Mouse (Mus musculus) midbrain, embryonic 13.5 days (tissue): ENCODE data around the gene Jag2. TPM values are rescaled to one million over a fixed set of nuclear protein-coding genes. Genes with fewer than 3 reads are reported as not detected.

Experiments used
- ATAC-seq: fragments of 200-750 bp; cut with Nextera tagmentation; 2 replicates; pipeline ENCODE4 v1.8.0; 2017; ENCODE audit warnings: mild to moderate bottlenecking, moderate TSS enrichment, moderate library complexity
- H3K27ac ChIP-seq: fragments of 300-500 bp; sonication (generic); 2 replicates; pipeline ENCODE4 v1.5.1; 2015; ENCODE audit warnings: inconsistent platforms, mild to moderate bottlenecking, moderate library complexity
- H3K27me3 ChIP-seq: fragments of 300-500 bp; sonication (generic); 2 replicates; pipeline ENCODE4 v1.6.1; 2015; ENCODE audit warnings: mild to moderate bottlenecking, inconsistent platforms
- H3K36me3 ChIP-seq: fragments of 300-500 bp; sonication (generic); 2 replicates; pipeline ENCODE4 v1.6.1; 2015; ENCODE audit warnings: mild to moderate bottlenecking, inconsistent platforms
- H3K4me1 ChIP-seq: fragments of 300-500 bp; sonication (generic); replicated peaks from 2 replicates; pipeline ENCODE4 v1.6.1; 2015; ENCODE audit warnings: inconsistent platforms
- H3K4me2 ChIP-seq: fragments of 300-500 bp; sonication (generic); replicated peaks from 2 replicates; pipeline ENCODE4 v1.6.1; 2015; ENCODE audit warnings: moderate library complexity, mild to moderate bottlenecking, inconsistent platforms
- H3K4me3 ChIP-seq: fragments of 300-500 bp; sonication (generic); replicated peaks from 2 replicates; pipeline ENCODE4 v1.5.1; 2015; ENCODE audit warnings: mild to moderate bottlenecking, inconsistent platforms
- H3K9ac ChIP-seq: fragments of 300-500 bp; sonication (generic); replicated peaks from 2 replicates; pipeline ENCODE4 v1.6.1; 2015; ENCODE audit warnings: mild to moderate bottlenecking, inconsistent platforms
- H3K9me3 ChIP-seq: fragments of 300-500 bp; sonication (generic); 2 replicates; pipeline ENCODE4 v1.6.1; 2016; ENCODE audit warnings: mild to moderate bottlenecking, inconsistent platforms
- WGBS: fragments of 180-500 bp; shearing (Covaris S2); methylation state at CpG from one replicate; pipeline ENCODE4 v1.1.7; 2015; 5-methylcytosine and 5-hydroxymethylcytosine counted together
- polyA plus RNA-seq: library from polyadenylated mRNA; unstranded; fragments of >200 nt; fragmentation: Nextera tagmentation; extraction: Ambion mirVana; gene quantifications from 2 replicates; pipeline ENCODE4 v1.2.1, GENCODE M21; 2015

The Jag2 gene
- polyA plus RNA-seq, 1 experiment from 2014 or later: 10.5 TPM

DNA sequence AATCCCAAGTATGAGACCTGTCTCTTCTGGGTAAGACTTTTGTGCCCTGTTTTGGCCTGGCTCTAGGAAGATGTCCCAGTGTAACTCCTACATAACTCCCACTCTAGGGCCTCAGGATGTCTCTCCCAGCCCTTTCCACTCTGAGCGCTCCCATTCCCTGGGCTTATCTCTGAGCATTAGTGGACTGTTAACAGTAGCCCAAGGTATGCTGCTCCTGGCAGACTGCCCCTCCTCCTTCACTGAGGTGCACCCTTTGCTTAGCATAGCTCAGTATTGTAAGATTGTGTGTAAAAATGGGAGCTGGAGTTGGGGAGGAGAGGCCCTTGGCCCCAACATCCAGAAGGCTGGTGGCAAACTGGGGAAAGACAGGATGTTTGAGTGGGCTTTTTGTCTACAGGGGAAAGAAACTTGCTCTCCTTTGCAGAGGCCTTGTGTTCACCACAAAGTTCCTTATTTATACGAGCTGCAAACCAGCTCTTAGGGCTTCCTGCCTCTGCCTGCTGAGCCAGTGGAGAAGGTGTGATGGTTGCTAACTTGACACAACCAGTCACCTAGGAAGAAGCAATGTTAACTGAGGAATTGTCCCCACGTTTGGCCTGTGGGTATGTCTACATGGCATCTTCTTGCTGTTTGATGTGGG is 23.5 kb upstream of the Jag2 start:
- Histone ChIP-seq H3K27me3 (no peaks in the 10 kb centered on the region), H3K4me1 (peaks cover 26% of the 10 kb centered on the region), H3K36me3 (no peaks in the 10 kb centered on the region), H3K27ac (no peak overlapping the region), H3K4me3 (no peak overlapping the region), H3K9ac (no peak overlapping the region), H3K9me3 (no peaks in the 10 kb centered on the region), H3K4me2 (no peak overlapping the region)
- WGBS: 88% methylated on average over 3 of the region's 3 CpGs
- no peak for ATAC-seq

DNA sequence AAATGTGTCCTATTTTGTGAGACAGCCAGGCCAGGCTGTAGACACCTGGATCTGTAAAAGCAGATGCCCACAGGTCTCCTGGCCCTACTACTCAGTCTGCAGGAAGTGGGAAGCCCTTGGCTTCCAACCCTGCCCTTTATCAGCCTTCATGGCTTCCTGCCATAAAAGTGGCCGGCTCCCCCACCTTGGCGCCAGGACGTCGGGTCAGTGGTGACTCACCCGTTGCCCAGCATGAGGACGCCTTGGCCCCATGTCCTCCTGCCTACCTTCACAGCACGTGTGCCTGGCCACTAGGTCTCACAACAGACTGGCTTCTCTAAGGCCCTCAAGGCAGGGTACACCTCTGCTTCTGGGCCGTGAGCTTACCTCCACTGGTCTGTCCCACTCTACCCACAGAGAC is 22.9 kb upstream of the Jag2 start:
- H3K4me3 ChIP-seq: no peak overlapping the region
- no peak overlapping the region for H3K27ac ChIP-seq
- no peaks in the 10 kb centered on the region for H3K9me3 ChIP-seq
- H3K4me2 ChIP-seq: no peak overlapping the region
- ATAC-seq: no peak
- H3K4me1 ChIP-seq: peaks cover 26% of the 10 kb centered on the region
- no peaks in the 10 kb centered on the region for H3K27me3 ChIP-seq
- H3K9ac ChIP-seq: no peak overlapping the region
- WGBS: 78% methylated on average over 8 of the region's 8 CpGs
- H3K36me3 ChIP-seq: no peaks in the 10 kb centered on the region

GRCm38 (mm10) chr12:112951150-112951842 is 21.7 kb upstream of the Jag2 start:
- peak overlapping the region; percentile 91 for H3K27ac ChIP-seq
- peaks cover 26% of the 10 kb centered on the region for H3K4me1 ChIP-seq
- 25% methylated on average over 7 of the region's 7 CpGs for WGBS
- H3K9ac ChIP-seq: peak overlapping the region; percentile 82
- no peaks in the 10 kb centered on the region for H3K9me3 ChIP-seq
- no peak for ATAC-seq
- no peak overlapping the region; the same call in 1 of the 2 replicates for H3K4me3 ChIP-seq
- peak overlapping the region; percentile 80 for H3K4me2 ChIP-seq
- H3K36me3 ChIP-seq: no peaks in the 10 kb centered on the region
- no peaks in the 10 kb centered on the region for H3K27me3 ChIP-seq

DNA sequence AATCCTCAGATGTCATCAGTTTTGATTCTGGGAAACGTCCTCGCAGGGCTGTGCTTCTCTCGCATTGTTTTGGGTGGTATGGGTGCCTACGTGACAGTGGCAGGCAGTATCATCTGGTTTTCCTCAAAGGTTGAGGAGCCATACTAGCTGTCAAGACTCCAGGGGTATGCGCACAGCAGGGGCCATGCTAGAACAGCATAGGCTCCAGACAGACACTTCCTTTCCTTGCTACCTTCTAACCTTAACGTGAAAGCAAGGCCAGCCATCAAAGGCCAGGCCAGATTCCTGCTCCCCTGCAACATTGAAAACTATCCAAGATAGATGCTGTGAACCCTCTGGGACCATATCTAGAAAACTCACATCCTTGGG is 21.2 kb upstream of the Jag2 start:
- Histone ChIP-seq H3K27me3 (no peaks in the 10 kb centered on the region), H3K27ac (peak overlapping the region; percentile 91), H3K4me3 (peak overlapping the region; percentile 52), H3K9me3 (no peaks in the 10 kb centered on the region), H3K4me1 (peaks cover 26% of the 10 kb centered on the region), H3K4me2 (peak overlapping the region; percentile 80), H3K36me3 (no peaks in the 10 kb centered on the region), H3K9ac (peak overlapping the region; percentile 82)
- 8% methylated on average over 6 of the region's 6 CpGs for WGBS
- ATAC-seq: peak; percentile 44

- peak; percentile 89 for ATAC-seq
- H3K9me3 ChIP-seq: no peaks in the 10 kb centered on the region
- peak overlapping the region; percentile 52 for H3K4me3 ChIP-seq
- peak overlapping the region; percentile 91 for H3K27ac ChIP-seq
- H3K36me3 ChIP-seq: no peaks in the 10 kb centered on the region
- H3K4me2 ChIP-seq: peak overlapping the region; percentile 80
- peak overlapping the region; percentile 82 for H3K9ac ChIP-seq
- H3K4me1 ChIP-seq: peaks cover 26% of the 10 kb centered on the region
- WGBS: under 1% methylated on average over 58 of the region's 58 CpGs
- no peaks in the 10 kb centered on the region for H3K27me3 ChIP-seq
Observed at GRCm38 (mm10) chr12:112950040-112950760, 20.6 kb upstream of the Jag2 start.

DNA sequence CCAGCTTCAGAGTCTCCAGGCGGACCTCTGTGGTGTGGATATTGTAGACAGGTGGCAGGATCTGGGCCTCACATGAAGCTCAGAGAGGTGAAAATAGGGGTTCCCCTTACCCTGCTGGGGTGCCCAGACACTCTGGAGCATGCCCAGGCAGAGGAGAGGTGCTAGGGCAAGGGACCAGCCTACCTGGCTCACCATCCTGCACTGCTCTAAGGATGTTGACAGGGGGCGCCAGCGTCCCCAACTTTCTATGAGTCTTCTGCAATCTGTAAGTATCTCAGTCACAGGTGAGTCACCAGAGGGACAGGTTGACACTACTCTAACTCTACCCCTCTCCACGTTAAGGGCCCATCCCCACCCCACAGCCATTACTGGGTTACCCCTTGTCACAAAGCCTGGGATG is 17.7 kb upstream of the Jag2 start:
- peaks cover 28% of the 10 kb centered on the region for H3K4me1 ChIP-seq
- WGBS: 29% methylated on average over 4 of the region's 4 CpGs
- no peak overlapping the region for H3K4me2 ChIP-seq
- no peaks in the 10 kb centered on the region for H3K9me3 ChIP-seq
- no peaks in the 10 kb centered on the region for H3K36me3 ChIP-seq
- H3K27ac ChIP-seq: no peak overlapping the region
- no peak overlapping the region for H3K4me3 ChIP-seq
- no peak for ATAC-seq
- no peaks in the 10 kb centered on the region for H3K27me3 ChIP-seq
- H3K9ac ChIP-seq: no peak overlapping the region

DNA sequence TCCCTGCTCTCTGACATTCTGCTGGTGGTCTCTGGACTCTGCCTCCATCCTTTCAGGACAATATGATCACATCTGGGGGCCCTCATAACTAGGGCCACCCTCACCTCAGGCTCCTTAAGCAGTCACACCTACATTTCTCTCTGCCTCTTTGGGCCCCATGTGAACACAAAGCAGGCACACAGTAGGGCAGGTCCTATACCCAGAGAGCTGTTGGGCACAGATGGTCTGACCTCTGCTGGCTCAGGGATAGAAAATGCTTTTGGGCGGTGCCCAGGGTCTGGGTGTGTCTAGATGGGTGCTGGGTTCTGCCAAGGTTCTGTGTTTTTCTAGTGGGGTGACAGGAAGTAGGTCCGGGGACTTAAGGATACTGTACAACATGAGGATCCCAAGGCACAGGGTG is 14.1 kb upstream of the Jag2 start:
- 90% methylated on average over 2 of the region's 2 CpGs for WGBS
- H3K36me3 ChIP-seq: no peaks in the 10 kb centered on the region

DNA sequence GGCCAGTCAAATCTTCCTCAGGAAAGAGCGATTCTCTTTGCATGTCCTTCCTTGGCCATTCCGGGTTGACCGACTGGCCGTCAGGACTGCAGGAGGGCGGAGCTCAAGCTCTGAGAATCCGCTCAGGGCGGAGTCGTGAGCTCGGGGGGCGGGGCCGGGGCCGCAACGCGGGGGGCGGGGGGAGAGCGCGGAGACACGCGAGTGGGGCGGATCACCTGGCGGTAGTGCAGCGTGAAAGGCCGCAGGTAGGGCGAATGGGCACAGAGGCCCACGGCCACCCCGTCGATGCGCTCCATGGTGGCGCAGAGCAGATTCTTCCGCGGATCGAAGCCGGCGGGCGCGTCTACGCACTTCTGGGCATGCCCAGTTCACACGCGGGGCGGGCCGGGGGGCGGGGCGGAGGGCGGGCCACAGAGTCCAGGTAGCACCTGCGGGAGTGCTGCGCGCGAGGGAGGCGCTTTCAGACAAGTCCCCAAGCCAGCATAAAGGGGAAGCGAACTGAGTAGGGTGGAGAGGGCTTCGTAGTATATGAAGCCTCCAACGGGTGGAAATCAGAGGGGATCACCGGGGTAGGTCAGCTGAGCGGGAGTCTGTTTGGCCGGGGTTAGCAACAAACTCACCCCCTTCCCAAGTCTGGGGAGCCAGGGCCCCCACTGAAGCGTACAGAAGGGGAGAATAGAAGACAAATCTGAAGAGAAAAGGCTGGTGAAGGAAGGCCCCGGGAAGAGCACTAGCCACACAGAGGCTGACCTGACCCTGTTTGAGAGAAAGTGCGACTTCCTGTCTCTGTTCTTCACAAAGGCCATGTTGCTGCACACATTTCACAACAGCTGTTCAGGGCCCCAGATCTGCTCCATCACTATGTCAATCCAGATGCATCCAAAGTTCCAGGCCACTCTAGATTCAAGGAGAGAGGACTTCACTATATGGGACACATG is 12.5 kb upstream of the Jag2 start, which contains the start of gene Nudt14:
TSS of gene Nudt14 (minus strand) at position 349 of the 938 bp plus-strand sequence.
- Histone ChIP-seq H3K9me3 (no peaks in the 10 kb centered on the region), H3K27ac (no peak within 1 kb of the TSS), H3K36me3 (no peaks in the 10 kb centered on the region), H3K4me3 (peak within 1 kb of the TSS; percentile 73), H3K4me1 (peaks cover 41% of the 10 kb centered on the region), H3K9ac (peak within 1 kb of the TSS; percentile 80), H3K27me3 (no peaks in the 10 kb centered on the region), H3K4me2 (peak within 1 kb of the TSS; percentile 65)
- WGBS: 3% methylated on average over 54 of the region's 58 CpGs
- ATAC-seq: peak; percentile 76

More for the DNA sequence above, 14.1 kb upstream of the Jag2 start:
- ATAC-seq: no peak
- H3K9me3 ChIP-seq: no peaks in the 10 kb centered on the region
- H3K4me3 ChIP-seq: no peak overlapping the region
- no peak overlapping the region for H3K9ac ChIP-seq
- H3K27me3 ChIP-seq: no peaks in the 10 kb centered on the region
- no peak overlapping the region for H3K27ac ChIP-seq
- no peak overlapping the region for H3K4me2 ChIP-seq
- H3K4me1 ChIP-seq: peaks cover 34% of the 10 kb centered on the region

- H3K4me3 ChIP-seq: peak overlapping the region; percentile 73
- peaks cover 41% of the 10 kb centered on the region for H3K4me1 ChIP-seq
- peak; percentile 9; the same call in 1 of the 2 replicates for ATAC-seq
- H3K27me3 ChIP-seq: no peaks in the 10 kb centered on the region
- H3K27ac ChIP-seq: no peak overlapping the region
- peak overlapping the region; percentile 80 for H3K9ac ChIP-seq
- no peaks in the 10 kb centered on the region for H3K9me3 ChIP-seq
- H3K4me2 ChIP-seq: peak overlapping the region; percentile 65
- WGBS: 50% methylated on average over 10 of the region's 10 CpGs
- H3K36me3 ChIP-seq: no peaks in the 10 kb centered on the region
Observed at GRCm38 (mm10) chr12:112941156-112941775, 11.7 kb upstream of the Jag2 start.

DNA sequence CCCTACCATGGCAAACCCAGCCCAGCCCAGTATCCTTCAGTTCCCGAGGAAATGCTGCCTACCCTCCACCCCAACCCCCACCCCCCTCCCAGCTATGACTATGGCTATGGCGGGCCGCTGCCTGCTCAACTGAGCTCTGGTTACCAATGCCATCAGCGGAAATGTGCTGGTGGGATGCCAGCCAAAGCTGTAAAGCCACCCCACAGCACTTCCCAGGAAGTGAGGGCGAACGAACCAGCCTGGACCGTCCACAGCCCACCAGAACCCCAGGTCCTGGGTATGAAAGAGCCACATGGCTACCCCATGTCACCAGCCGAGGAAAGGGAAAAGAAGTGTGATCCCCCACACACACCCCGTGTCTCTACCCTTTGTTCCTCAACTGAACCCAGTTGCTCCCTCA is 11.1 kb upstream of the Jag2 start:
- H3K4me3 ChIP-seq: no peak overlapping the region
- H3K9me3 ChIP-seq: no peaks in the 10 kb centered on the region
- no peak for ATAC-seq
- peaks cover 41% of the 10 kb centered on the region for H3K4me1 ChIP-seq
- no peak overlapping the region for H3K9ac ChIP-seq
- H3K27me3 ChIP-seq: no peaks in the 10 kb centered on the region
- peak overlapping the region; percentile 65 for H3K4me2 ChIP-seq
- H3K27ac ChIP-seq: no peak overlapping the region
- H3K36me3 ChIP-seq: no peaks in the 10 kb centered on the region
- WGBS: 88% methylated on average over 9 of the region's 9 CpGs

DNA sequence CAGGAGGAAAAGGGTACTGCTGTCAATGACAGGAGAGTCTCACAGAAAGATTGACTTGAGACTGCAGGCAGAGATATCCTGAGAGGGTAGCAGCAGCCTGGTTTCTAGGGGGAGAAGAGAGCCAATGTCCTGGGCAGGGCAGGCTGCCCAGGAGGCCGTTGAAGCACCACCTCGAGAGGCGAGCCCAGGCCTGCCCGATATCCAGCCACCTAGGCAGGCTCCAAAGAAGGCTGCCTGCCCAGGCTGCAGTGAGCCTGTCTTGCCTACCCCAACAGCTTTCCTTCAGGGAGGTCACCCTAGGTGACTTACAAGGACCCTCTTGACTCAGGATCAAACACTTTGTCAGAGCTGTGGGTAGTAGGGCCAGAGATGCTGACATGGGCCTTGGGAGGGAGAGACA is 10.7 kb upstream of the Jag2 start:
- WGBS: 89% methylated on average over 4 of the region's 4 CpGs
- H3K9ac ChIP-seq: 0 out of 2 replicates have a peak overlapping the region, but pooled peaks have one; percentile 32

More for the DNA sequence above, 10.7 kb upstream of the Jag2 start:
- Histone ChIP-seq H3K4me2 (no peak overlapping the region), H3K27ac (no peak overlapping the region; the same call in 1 of the 2 replicates), H3K4me3 (no peak overlapping the region), H3K9me3 (no peaks in the 10 kb centered on the region), H3K27me3 (no peaks in the 10 kb centered on the region), H3K4me1 (peaks cover 41% of the 10 kb centered on the region), H3K36me3 (no peaks in the 10 kb centered on the region)
- no peak for ATAC-seq
